Mouse (Mus musculus): ENCODE measurements at regions not wholly inside any gene's neighbourhood (a gene's known extent, or its start where the extent isn't known, plus 50 kb on each side); places are given as distances from the start of the nearest gene placed in this dataset.

- H3K27me3 ChIP-seq (replicated peaks; ENCODE audit: control insufficient read depth, insufficient read depth, low read length), result no peaks in the 10 kb centered on the region
- no peaks in the 10 kb centered on the region for H3K36me3 ChIP-seq (ENCODE audit: control insufficient read depth, insufficient read depth, low read length)
- no peak overlapping the region for H3K4me2 ChIP-seq (ENCODE audit: low read depth, low read length)
- H3K9me3 ChIP-seq (ENCODE audit: control insufficient read depth, low read length), result no peaks in the 10 kb centered on the region
- peak; percentile 86 for ATAC-seq
- 63% methylated on average over 7 of the region's 7 CpGs for WGBS
- H3K4me3 ChIP-seq (ENCODE audit: low read length), result no peak overlapping the region
- H3K9ac ChIP-seq (ENCODE audit: low read depth, low read length), result no peak overlapping the region
- H3K27ac ChIP-seq (ENCODE audit: low read length), result 0 out of 2 replicates have a peak overlapping the region, but pooled peaks have one; percentile 2
- peaks cover 17% of the 10 kb centered on the region; the same call in 1 of the 2 replicates for H3K4me1 ChIP-seq (ENCODE audit: control insufficient read depth, insufficient read depth, low read length)
Observed at GRCm38 (mm10) chr16:29802085-29802484, 223.0 kb downstream of the Opa1 start.

- Histone ChIP-seq H3K4me3 (ENCODE audit: low read length) (no peak overlapping the region), H3K4me2 (ENCODE audit: low read depth, low read length) (no peak overlapping the region), H3K36me3 (ENCODE audit: control insufficient read depth, insufficient read depth, low read length) (no peaks in the 10 kb centered on the region), H3K27me3 (replicated peaks; ENCODE audit: control insufficient read depth, insufficient read depth, low read length) (no peaks in the 10 kb centered on the region), H3K27ac (ENCODE audit: low read length) (0 out of 2 replicates have a peak overlapping the region, but pooled peaks have one; percentile 16), H3K4me1 (ENCODE audit: control insufficient read depth, insufficient read depth, low read length) (peaks cover 19% of the 10 kb centered on the region), H3K9ac (ENCODE audit: low read depth, low read length) (no peak overlapping the region), H3K9me3 (ENCODE audit: control insufficient read depth, low read length) (no peaks in the 10 kb centered on the region)
- no peak for ATAC-seq
- 50% methylated on average over 6 of the region's 6 CpGs for WGBS
Observed at GRCm38 (mm10) chr16:29802603-29803002, 223.5 kb downstream of the Opa1 start.

GRCm38 (mm10) chr16:29807859-29808258 is 228.7 kb downstream of the Opa1 start:
- Histone ChIP-seq H3K27me3 (replicated peaks; ENCODE audit: control insufficient read depth, insufficient read depth, low read length) (no peaks in the 10 kb centered on the region), H3K9me3 (ENCODE audit: control insufficient read depth, low read length) (no peaks in the 10 kb centered on the region), H3K9ac (ENCODE audit: low read depth, low read length) (no peak overlapping the region), H3K4me2 (ENCODE audit: low read depth, low read length) (no peak overlapping the region), H3K4me1 (ENCODE audit: control insufficient read depth, insufficient read depth, low read length) (peaks cover 30% of the 10 kb centered on the region), H3K36me3 (ENCODE audit: control insufficient read depth, insufficient read depth, low read length) (no peaks in the 10 kb centered on the region), H3K27ac (ENCODE audit: low read length) (no peak overlapping the region; the same call in 1 of the 2 replicates), H3K4me3 (ENCODE audit: low read length) (no peak overlapping the region)
- no peak for ATAC-seq
- 48% methylated on average over 5 of the region's 5 CpGs for WGBS

- no peaks in the 10 kb centered on the region for H3K9me3 ChIP-seq (ENCODE audit: control insufficient read depth, low read length)
- H3K27me3 ChIP-seq (replicated peaks; ENCODE audit: control insufficient read depth, insufficient read depth, low read length), result no peaks in the 10 kb centered on the region
- no peaks in the 10 kb centered on the region for H3K36me3 ChIP-seq (ENCODE audit: control insufficient read depth, insufficient read depth, low read length)
- whole genome bisulfite sequencing, result 59% methylated on average over 4 of the region's 4 CpGs
- H3K4me3 ChIP-seq (ENCODE audit: low read length), result no peak overlapping the region
- H3K4me1 ChIP-seq (ENCODE audit: control insufficient read depth, insufficient read depth, low read length), result peaks cover 38% of the 10 kb centered on the region
- no peak overlapping the region for H3K4me2 ChIP-seq (ENCODE audit: low read depth, low read length)
- ATAC-seq, result peak; percentile 21; the same call in 1 of the 2 replicates
- H3K27ac ChIP-seq (ENCODE audit: low read length), result no peak overlapping the region; the same call in 1 of the 2 replicates
- no peak overlapping the region for H3K9ac ChIP-seq (ENCODE audit: low read depth, low read length)
Observed at GRCm38 (mm10) chr16:29808851-29809250, 229.7 kb downstream of the Opa1 start.

DNA sequence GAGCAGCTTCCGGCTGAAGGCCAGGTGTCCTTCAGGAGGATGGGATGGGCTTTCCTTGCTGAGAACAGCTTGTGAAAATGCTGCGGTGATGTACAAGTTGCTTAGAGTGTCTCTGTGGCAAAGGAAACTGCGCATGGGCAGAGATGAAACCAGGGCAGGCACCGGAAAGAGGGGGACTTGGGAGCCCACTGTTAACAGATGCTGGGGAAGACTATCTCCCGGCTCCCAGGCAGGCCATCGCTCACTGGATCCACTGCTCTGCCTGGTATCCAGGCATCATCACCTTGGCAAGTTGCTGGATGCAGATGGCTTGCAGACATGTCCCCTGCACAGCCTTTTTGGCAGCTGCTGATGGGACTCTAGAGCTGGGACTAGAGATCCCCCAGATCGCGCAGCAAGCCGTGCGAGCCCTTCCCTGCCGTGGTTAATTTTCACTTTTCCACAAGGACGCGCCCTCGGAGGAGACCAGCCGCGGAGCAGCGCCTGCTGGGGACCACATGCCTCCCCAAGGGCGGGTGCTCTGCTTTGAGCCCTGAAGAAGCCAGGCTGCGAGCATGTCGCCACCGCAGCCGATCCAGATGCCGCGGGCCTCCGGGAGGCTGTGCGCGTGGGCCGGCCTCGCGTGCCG is 234.4 kb downstream of the Opa1 start:
- H3K36me3 ChIP-seq (ENCODE audit: control insufficient read depth, insufficient read depth, low read length), result no peaks in the 10 kb centered on the region
- peak overlapping the region; percentile 65 for H3K4me3 ChIP-seq (ENCODE audit: low read length)
- H3K27me3 ChIP-seq (replicated peaks; ENCODE audit: control insufficient read depth, insufficient read depth, low read length), result no peaks in the 10 kb centered on the region
- 2% methylated on average over 31 of the region's 31 CpGs for WGBS
- peak overlapping the region; percentile 99 for H3K4me2 ChIP-seq (ENCODE audit: low read depth, low read length)
- peak; percentile 64 for ATAC-seq
- H3K9me3 ChIP-seq (ENCODE audit: control insufficient read depth, low read length), result no peaks in the 10 kb centered on the region
- peaks cover 57% of the 10 kb centered on the region for H3K4me1 ChIP-seq (ENCODE audit: control insufficient read depth, insufficient read depth, low read length)
- H3K9ac ChIP-seq (ENCODE audit: low read depth, low read length), result peak overlapping the region; percentile 92
- H3K27ac ChIP-seq (ENCODE audit: low read length), result peak overlapping the region; percentile 95

GRCm38 (mm10) chr16:29814039-29814438 is 234.9 kb downstream of the Opa1 start:
- under 1% methylated on average over 30 of the region's 32 CpGs for WGBS
- Histone ChIP-seq H3K27ac (ENCODE audit: low read length) (peak overlapping the region; percentile 95), H3K4me3 (ENCODE audit: low read length) (peak overlapping the region; percentile 65), H3K9me3 (ENCODE audit: control insufficient read depth, low read length) (no peaks in the 10 kb centered on the region), H3K27me3 (replicated peaks; ENCODE audit: control insufficient read depth, insufficient read depth, low read length) (no peaks in the 10 kb centered on the region), H3K9ac (ENCODE audit: low read depth, low read length) (peak overlapping the region; percentile 92), H3K4me1 (ENCODE audit: control insufficient read depth, insufficient read depth, low read length) (peaks cover 53% of the 10 kb centered on the region), H3K4me2 (ENCODE audit: low read depth, low read length) (peak overlapping the region; percentile 99), H3K36me3 (ENCODE audit: control insufficient read depth, insufficient read depth, low read length) (no peaks in the 10 kb centered on the region)
- ATAC-seq, result peak; percentile 85

GRCm38 (mm10) chr16:29814655-29815054 is 235.5 kb downstream of the Opa1 start:
- ATAC-seq, result no peak
- no peaks in the 10 kb centered on the region for H3K27me3 ChIP-seq (replicated peaks; ENCODE audit: control insufficient read depth, insufficient read depth, low read length)
- H3K9ac ChIP-seq (ENCODE audit: low read depth, low read length), result peak overlapping the region; percentile 92; the same call in 1 of the 2 replicates
- H3K4me3 ChIP-seq (ENCODE audit: low read length), result no peak overlapping the region
- 0 out of 2 replicates have a peak overlapping the region, but pooled peaks have one; percentile 99 for H3K4me2 ChIP-seq (ENCODE audit: low read depth, low read length)
- peak overlapping the region; percentile 95 for H3K27ac ChIP-seq (ENCODE audit: low read length)
- H3K9me3 ChIP-seq (ENCODE audit: control insufficient read depth, low read length), result no peaks in the 10 kb centered on the region
- peaks cover 49% of the 10 kb centered on the region for H3K4me1 ChIP-seq (ENCODE audit: control insufficient read depth, insufficient read depth, low read length)
- 62% methylated on average over 2 of the region's 2 CpGs for WGBS
- no peaks in the 10 kb centered on the region for H3K36me3 ChIP-seq (ENCODE audit: control insufficient read depth, insufficient read depth, low read length)

DNA sequence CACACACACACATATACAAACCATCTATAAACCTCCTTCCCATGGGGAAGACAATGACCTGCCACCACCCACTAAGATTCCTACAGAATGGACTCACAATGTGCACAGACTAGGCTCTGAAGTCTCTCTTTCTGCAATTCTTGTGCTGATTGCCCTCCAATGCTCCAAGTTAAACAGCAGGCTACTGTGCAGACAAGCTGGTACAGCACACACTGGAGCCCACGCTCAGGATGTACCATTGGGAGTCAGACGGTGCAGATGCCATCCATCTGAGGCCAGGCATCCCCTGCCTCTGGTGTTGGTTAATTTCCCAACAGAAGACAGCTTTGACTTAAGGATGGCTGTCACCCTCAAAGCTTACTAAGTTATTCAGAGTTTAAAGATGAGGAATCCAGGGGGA is 236.1 kb downstream of the Opa1 start:
- no peak overlapping the region for H3K4me2 ChIP-seq (ENCODE audit: low read depth, low read length)
- no peak for ATAC-seq
- no peaks in the 10 kb centered on the region for H3K27me3 ChIP-seq (replicated peaks; ENCODE audit: control insufficient read depth, insufficient read depth, low read length)
- H3K4me1 ChIP-seq (ENCODE audit: control insufficient read depth, insufficient read depth, low read length), result peaks cover 50% of the 10 kb centered on the region
- no peaks in the 10 kb centered on the region for H3K9me3 ChIP-seq (ENCODE audit: control insufficient read depth, low read length)
- peak overlapping the region; percentile 78 for H3K27ac ChIP-seq (ENCODE audit: low read length)
- H3K9ac ChIP-seq (ENCODE audit: low read depth, low read length), result peak overlapping the region; percentile 28; the same call in 1 of the 2 replicates
- no peaks in the 10 kb centered on the region for H3K36me3 ChIP-seq (ENCODE audit: control insufficient read depth, insufficient read depth, low read length)
- WGBS, result 81% methylated on average over 2 of the region's 2 CpGs
- H3K4me3 ChIP-seq (ENCODE audit: low read length), result no peak overlapping the region

DNA sequence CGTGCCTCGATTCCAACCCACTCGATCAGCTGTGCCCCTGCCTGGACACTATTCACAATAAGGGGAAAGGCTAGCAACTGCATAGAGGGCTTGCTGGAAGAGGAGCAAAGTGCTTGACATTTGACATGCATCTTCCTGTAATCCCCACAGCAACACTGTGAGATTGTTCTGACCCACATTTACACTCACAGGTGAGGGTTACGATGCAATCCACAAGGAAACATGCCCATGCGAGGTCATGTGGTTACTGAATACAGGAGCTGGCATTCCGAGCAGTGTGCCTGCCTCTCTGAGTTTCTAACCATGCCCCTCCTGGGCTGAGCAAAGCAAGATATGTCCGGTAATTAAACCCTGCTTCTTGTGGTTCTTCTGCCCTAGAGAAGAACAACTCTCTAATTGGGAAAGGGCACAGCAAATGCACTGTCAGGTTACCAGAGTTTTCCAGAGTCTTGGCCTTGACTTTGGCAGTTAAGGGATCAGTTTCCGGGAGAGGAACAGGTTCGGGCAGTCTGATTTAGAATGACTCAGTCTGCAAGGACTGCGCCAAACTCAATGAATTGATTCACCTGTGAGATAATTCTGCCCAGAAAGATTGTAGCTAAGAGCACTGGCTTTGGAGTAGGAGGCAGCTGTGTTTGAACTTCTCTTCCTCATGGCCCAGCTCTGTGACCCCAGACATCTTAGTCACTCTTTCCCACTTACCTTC is 236.7 kb downstream of the Opa1 start:
- ATAC-seq, result peak; percentile 29
- no peak overlapping the region for H3K4me3 ChIP-seq (ENCODE audit: low read length)
- peak overlapping the region; percentile 78 for H3K27ac ChIP-seq (ENCODE audit: low read length)
- H3K4me2 ChIP-seq (ENCODE audit: low read depth, low read length), result no peak overlapping the region
- H3K36me3 ChIP-seq (ENCODE audit: control insufficient read depth, insufficient read depth, low read length), result no peaks in the 10 kb centered on the region
- H3K4me1 ChIP-seq (ENCODE audit: control insufficient read depth, insufficient read depth, low read length), result peaks cover 55% of the 10 kb centered on the region
- H3K9me3 ChIP-seq (ENCODE audit: control insufficient read depth, low read length), result no peaks in the 10 kb centered on the region
- 70% methylated on average over 10 of the region's 10 CpGs for WGBS
- no peaks in the 10 kb centered on the region for H3K27me3 ChIP-seq (replicated peaks; ENCODE audit: control insufficient read depth, insufficient read depth, low read length)
- peak overlapping the region; percentile 28; the same call in 1 of the 2 replicates for H3K9ac ChIP-seq (ENCODE audit: low read depth, low read length)

Measured in intestine, embryonic 16.5 days (tissue).